Mouse (Mus musculus): Measurements from ENCODE around the gene Senp6.
A peak's percentile ranks its signal among the peaks of the same experiment; 100 is the strongest.
"Not testable (repeated sequence)": the region's sequence is repeated elsewhere in the genome, so short reads cannot be mapped to it uniquely, and the experiment has no call there.

The Senp6 gene

GRCm38 (mm10) chr9:80066367-80067220, at the start of gene Senp6:
Senp6 (plus strand) TSS chr9:80066903.
- DNase-seq (ENCODE audit: low spot score) = peak; percentile 70

GRCm38 (mm10) chr9:80020429-80020828, 46.3 kb upstream of the Senp6 start:
- no peak for DNase-seq (ENCODE audit: low spot score)

- DNase-seq (ENCODE audit: low spot score) = no peak
Observed at GRCm38 (mm10) chr9:80021648-80022047, 45.1 kb upstream of the Senp6 start.

GRCm38 (mm10) chr9:80022821-80023220, 43.9 kb upstream of the Senp6 start:
- no peak for DNase-seq (ENCODE audit: low spot score)

GRCm38 (mm10) chr9:80025347-80025746, 41.4 kb upstream of the Senp6 start:
- not testable (repeated sequence) for DNase-seq (ENCODE audit: low spot score)

- peak; percentile 39 for DNase-seq (ENCODE audit: low spot score)
Observed at GRCm38 (mm10) chr9:80026017-80026416, 40.7 kb upstream of the Senp6 start.

- DNase-seq (ENCODE audit: low spot score) = no peak
Observed at GRCm38 (mm10) chr9:80026581-80027021, 40.1 kb upstream of the Senp6 start.

GRCm38 (mm10) chr9:80037262-80037996, 29.3 kb upstream of the Senp6 start:
- no peak for DNase-seq (ENCODE audit: low spot score)

- no peak for DNase-seq (ENCODE audit: low spot score)
Observed at GRCm38 (mm10) chr9:80037997-80038383, 28.7 kb upstream of the Senp6 start.

GRCm38 (mm10) chr9:80039296-80039815, 27.3 kb upstream of the Senp6 start:
- DNase-seq (ENCODE audit: low spot score) = no peak

GRCm38 (mm10) chr9:80044301-80044700, 22.4 kb upstream of the Senp6 start:
- DNase-seq (ENCODE audit: low spot score) = not testable (repeated sequence)

GRCm38 (mm10) chr9:80049271-80049670, 17.4 kb upstream of the Senp6 start:
- DNase-seq (ENCODE audit: low spot score) = not testable (repeated sequence)

- DNase-seq (ENCODE audit: low spot score) = no peak
Observed at GRCm38 (mm10) chr9:80052951-80053350, 13.8 kb upstream of the Senp6 start.

GRCm38 (mm10) chr9:80057690-80058089, 9.0 kb upstream of the Senp6 start:
- DNase-seq (ENCODE audit: low spot score) = no peak

GRCm38 (mm10) chr9:80065495-80065894, 1.2 kb upstream of the Senp6 start:
- DNase-seq (ENCODE audit: low spot score) = not testable (repeated sequence)

- peak; percentile 57 for DNase-seq (ENCODE audit: low spot score)
Observed at GRCm38 (mm10) chr9:80067221-80068027, 721 bp downstream of the Senp6 start.

GRCm38 (mm10) chr9:80068028-80068515, 1.4 kb downstream of the Senp6 start:
- DNase-seq (ENCODE audit: low spot score) = no peak

GRCm38 (mm10) chr9:80068735-80069315, 2.1 kb downstream of the Senp6 start:
- no peak for DNase-seq (ENCODE audit: low spot score)

GRCm38 (mm10) chr9:80070026-80070425, 3.3 kb downstream of the Senp6 start:
- DNase-seq (ENCODE audit: low spot score) = no peak

- no peak for DNase-seq (ENCODE audit: low spot score)
Observed at GRCm38 (mm10) chr9:80071616-80072015, 4.9 kb downstream of the Senp6 start.

GRCm38 (mm10) chr9:80074067-80074466, 7.4 kb downstream of the Senp6 start:
- no peak for DNase-seq (ENCODE audit: low spot score)

Data from urinary bladder, postnatal 25 days (tissue).